Mouse (Mus musculus) midbrain, embryonic 14.5 days (tissue): ENCODE data around the gene Tmem120b. TPM values are rescaled to one million over a fixed set of nuclear protein-coding genes. Genes with fewer than 3 reads are reported as not detected.
A peak's percentile ranks its signal among the peaks of the same experiment; 100 is the strongest.

Experiments
- ATAC-seq: fragments of 200-750 bp; cut with Nextera tagmentation; 2 replicates; pipeline ENCODE4 v1.8.0; 2017; ENCODE audit warnings: moderate number of reproducible peaks, moderate library complexity; ENCODE audit not compliant: low FRiP score, low TSS enrichment
- DNase-seq: peaks from one replicate; pipeline ENCODE4 v3.0.0-alpha.2; 2015
- H3K27ac ChIP-seq: fragments of 300-500 bp; sonication (generic); replicated peaks from 2 replicates; pipeline ENCODE4 v1.5.1; 2014; ENCODE audit warnings: mild to moderate bottlenecking, low read depth, low read length, moderate library complexity
- H3K27me3 ChIP-seq: fragments of 300-500 bp; sonication (generic); 2 replicates; pipeline ENCODE4 v1.6.1; 2014; ENCODE audit warnings: low read length, control low read depth, mixed read lengths; ENCODE audit not compliant: control insufficient read depth, insufficient read depth
- H3K36me3 ChIP-seq: fragments of 300-500 bp; sonication (generic); 2 replicates; pipeline ENCODE4 v1.6.1; 2014; ENCODE audit warnings: low read length, control low read depth; ENCODE audit not compliant: control insufficient read depth, insufficient read depth
- H3K4me1 ChIP-seq: fragments of 300-500 bp; sonication (generic); 2 replicates; pipeline ENCODE4 v1.6.1; 2014; ENCODE audit warnings: mild to moderate bottlenecking, antibody characterized with exemption, low read length, control low read depth; ENCODE audit not compliant: control insufficient read depth, insufficient read depth
- H3K4me2 ChIP-seq: fragments of 300-500 bp; sonication (generic); 2 replicates; pipeline ENCODE4 v1.6.1; 2014; ENCODE audit warnings: mild to moderate bottlenecking, low read length, moderate library complexity
- H3K4me3 ChIP-seq: fragments of 300-500 bp; sonication (generic); replicated peaks from 2 replicates; pipeline ENCODE4 v1.5.1; 2014; ENCODE audit warnings: low read depth, low read length
- H3K9ac ChIP-seq: fragments of 300-500 bp; sonication (generic); replicated peaks from 2 replicates; pipeline ENCODE4 v1.6.1; 2014; ENCODE audit warnings: mild to moderate bottlenecking, low read length, moderate library complexity
- H3K9me3 ChIP-seq: fragments of 300-500 bp; sonication (generic); 2 replicates; pipeline ENCODE4 v1.6.1; 2016; ENCODE audit warnings: low read length, control low read depth, mixed read lengths; ENCODE audit not compliant: control insufficient read depth
- WGBS: fragments of 180-500 bp; shearing (Covaris S2); extraction: QIAGEN DNeasy Blood & Tissue Kit; methylation state at CpG from one replicate; pipeline ENCODE4 v1.1.7; 2014; 5-methylcytosine and 5-hydroxymethylcytosine counted together
- polyA plus RNA-seq: library from polyadenylated mRNA; unstranded; fragments of >200 nt; fragmentation: Nextera tagmentation; extraction: Ambion mirVana; gene quantifications from 2 replicates; pipeline ENCODE4 v1.2.1, GENCODE M21; 2014

Tmem120b gene
- polyA plus RNA-seq, 1 experiment from 2014 or later: 12.7 TPM

GRCm38 (mm10) chr5:123093077-123093633, 24.9 kb downstream of the Tmem120b start:
- H3K27ac ChIP-seq: 0 out of 2 replicates have a peak overlapping the region, but pooled peaks have one; percentile 8
- H3K9me3 ChIP-seq: no peaks in the 10 kb centered on the region
- H3K27me3 ChIP-seq: no peaks in the 10 kb centered on the region
- no peaks in the 10 kb centered on the region for H3K4me1 ChIP-seq
- no peak for ATAC-seq
- H3K9ac ChIP-seq: no peak overlapping the region
- no peak overlapping the region for H3K4me2 ChIP-seq
- H3K36me3 ChIP-seq: no peaks in the 10 kb centered on the region
- H3K4me3 ChIP-seq: no peak overlapping the region
- no peak for DNase-seq
- 69% methylated on average over 14 of the region's 14 CpGs for WGBS

GRCm38 (mm10) chr5:123094238-123094991, 26.2 kb downstream of the Tmem120b start:
- WGBS: 85% methylated on average over 25 of the region's 25 CpGs
- Histone ChIP-seq H3K9me3 (no peaks in the 10 kb centered on the region), H3K4me3 (no peak overlapping the region), H3K27me3 (no peaks in the 10 kb centered on the region), H3K4me2 (no peak overlapping the region), H3K9ac (no peak overlapping the region), H3K27ac (no peak overlapping the region), H3K36me3 (no peaks in the 10 kb centered on the region; the same call in 1 of the 2 replicates), H3K4me1 (no peaks in the 10 kb centered on the region)
- ATAC-seq (no peak), DNase-seq (peak; percentile 45)

GRCm38 (mm10) chr5:123096299-123096698, 28.1 kb downstream of the Tmem120b start:
- no peaks in the 10 kb centered on the region for H3K27me3 ChIP-seq
- no peak for ATAC-seq
- no peak overlapping the region for H3K9ac ChIP-seq
- no peaks in the 10 kb centered on the region for H3K4me1 ChIP-seq
- no peaks in the 10 kb centered on the region for H3K9me3 ChIP-seq
- H3K27ac ChIP-seq: no peak overlapping the region
- H3K4me3 ChIP-seq: no peak overlapping the region
- no peak for DNase-seq
- no peaks in the 10 kb centered on the region; the same call in 1 of the 2 replicates for H3K36me3 ChIP-seq
- H3K4me2 ChIP-seq: no peak overlapping the region
- WGBS: 92% methylated on average over 8 of the region's 8 CpGs

GRCm38 (mm10) chr5:123098487-123098886, 30.3 kb downstream of the Tmem120b start:
- Histone ChIP-seq H3K27ac (no peak overlapping the region), H3K4me3 (no peak overlapping the region), H3K9ac (no peak overlapping the region), H3K9me3 (no peaks in the 10 kb centered on the region), H3K4me1 (no peaks in the 10 kb centered on the region), H3K4me2 (no peak overlapping the region), H3K36me3 (no peaks in the 10 kb centered on the region; the same call in 1 of the 2 replicates), H3K27me3 (no peaks in the 10 kb centered on the region)
- ATAC-seq: no peak
- no peak for DNase-seq
- WGBS: 76% methylated on average over 2 of the region's 2 CpGs

- Histone ChIP-seq H3K27ac (no peak overlapping the region), H3K9ac (no peak overlapping the region), H3K36me3 (no peaks in the 10 kb centered on the region; the same call in none of the 2 replicates), H3K27me3 (no peaks in the 10 kb centered on the region), H3K9me3 (no peaks in the 10 kb centered on the region), H3K4me1 (no peaks in the 10 kb centered on the region), H3K4me2 (no peak overlapping the region), H3K4me3 (no peak overlapping the region)
- DNase-seq: no peak
- 88% methylated on average over 7 of the region's 7 CpGs for WGBS
- ATAC-seq: no peak
Measured at GRCm38 (mm10) chr5:123102376-123102775, 34.2 kb downstream of the Tmem120b start.

GRCm38 (mm10) chr5:123103556-123103955, 35.3 kb downstream of the Tmem120b start:
- no peak overlapping the region for H3K9ac ChIP-seq
- H3K4me2 ChIP-seq: no peak overlapping the region
- WGBS: 77% methylated on average over 8 of the region's 8 CpGs
- H3K27me3 ChIP-seq: no peaks in the 10 kb centered on the region
- DNase-seq (no peak), ATAC-seq (no peak)
- no peak overlapping the region for H3K27ac ChIP-seq
- H3K4me1 ChIP-seq: no peaks in the 10 kb centered on the region
- H3K9me3 ChIP-seq: no peaks in the 10 kb centered on the region
- H3K4me3 ChIP-seq: no peak overlapping the region
- no peaks in the 10 kb centered on the region; the same call in none of the 2 replicates for H3K36me3 ChIP-seq

- ATAC-seq: no peak
- DNase-seq: no peak
- Histone ChIP-seq H3K4me2 (no peak overlapping the region), H3K9ac (no peak overlapping the region), H3K4me3 (no peak overlapping the region), H3K27ac (no peak overlapping the region), H3K36me3 (no peaks in the 10 kb centered on the region; the same call in none of the 2 replicates), H3K27me3 (no peaks in the 10 kb centered on the region), H3K9me3 (no peaks in the 10 kb centered on the region), H3K4me1 (peaks cover 10% of the 10 kb centered on the region)
- 81% methylated on average over 6 of the region's 6 CpGs for WGBS
Measured at GRCm38 (mm10) chr5:123104769-123105168, 36.6 kb downstream of the Tmem120b start.

- WGBS: 28% methylated on average over 13 of the region's 13 CpGs
- H3K4me3 ChIP-seq: no peak overlapping the region
Measured at GRCm38 (mm10) chr5:123109452-123110203, 41.4 kb downstream of the Tmem120b start.

More at GRCm38 (mm10) chr5:123109452-123110203, 41.4 kb downstream of the Tmem120b start:
- peak overlapping the region; percentile 71 for H3K27ac ChIP-seq
- peak; percentile 80 for DNase-seq
- peak; percentile 58; the same call in 1 of the 2 replicates for ATAC-seq
- peaks cover 19% of the 10 kb centered on the region for H3K4me1 ChIP-seq
- no peaks in the 10 kb centered on the region for H3K36me3 ChIP-seq
- H3K9me3 ChIP-seq: no peaks in the 10 kb centered on the region
- H3K4me2 ChIP-seq: peak overlapping the region; percentile 42
- H3K27me3 ChIP-seq: no peaks in the 10 kb centered on the region
- no peak overlapping the region; the same call in 1 of the 2 replicates for H3K9ac ChIP-seq
